Mouse (Mus musculus): ENCODE measurements at regions not wholly inside any gene's neighbourhood (a gene's known extent, or its start where the extent isn't known, plus 50 kb on each side); places are given as distances from the start of the nearest gene placed in this dataset.

- DNase-seq (ENCODE audit: low read depth), result no peak
These were observed 53.4 kb upstream of the Sgk1 start for GRCm38 (mm10) chr10:21828432-21829061.

DNA sequence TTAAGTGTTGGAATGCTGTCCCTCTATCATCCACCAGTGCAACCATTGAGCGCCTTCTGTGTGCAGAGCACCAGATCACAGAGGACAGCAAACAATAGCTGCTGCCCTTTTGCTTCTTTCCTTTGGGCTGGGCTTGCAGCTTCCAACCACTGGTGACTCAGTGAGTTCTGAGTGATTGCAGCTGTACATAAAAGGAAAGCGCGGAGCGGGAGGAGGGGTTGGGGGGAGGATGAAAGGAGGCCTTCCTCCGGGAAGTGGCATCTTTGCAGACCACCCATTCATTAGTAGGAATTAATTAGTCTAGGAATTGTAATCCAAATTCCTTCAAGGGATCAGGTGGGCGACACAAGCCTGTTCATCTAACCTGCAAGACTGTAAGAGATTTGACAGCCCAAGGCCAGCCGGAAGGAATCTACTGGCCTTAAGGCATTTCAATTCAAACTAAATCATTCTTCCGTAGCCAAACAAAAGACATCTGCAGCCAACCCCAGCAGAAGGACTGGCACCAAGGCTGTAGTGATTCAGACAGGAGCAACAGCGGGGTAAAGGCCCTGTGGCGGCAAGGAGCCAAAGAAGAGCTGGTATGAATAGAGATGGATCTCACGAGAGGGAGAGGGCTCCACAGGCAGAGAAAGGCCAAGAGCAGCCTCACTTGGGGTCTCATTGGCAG is 52.8 kb upstream of the Sgk1 start:
- no peak for DNase-seq (ENCODE audit: low read depth)

GRCm38 (mm10) chr10:21831002-21831696 is 50.8 kb upstream of the Sgk1 start:
- no peak for DNase-seq (ENCODE audit: low read depth)

All from induced T-regulatory cell, adult 2 months (primary cell).